Comparison of ENCODE assay signal across 7 mouse cellular contexts in the genomic region with DNA sequence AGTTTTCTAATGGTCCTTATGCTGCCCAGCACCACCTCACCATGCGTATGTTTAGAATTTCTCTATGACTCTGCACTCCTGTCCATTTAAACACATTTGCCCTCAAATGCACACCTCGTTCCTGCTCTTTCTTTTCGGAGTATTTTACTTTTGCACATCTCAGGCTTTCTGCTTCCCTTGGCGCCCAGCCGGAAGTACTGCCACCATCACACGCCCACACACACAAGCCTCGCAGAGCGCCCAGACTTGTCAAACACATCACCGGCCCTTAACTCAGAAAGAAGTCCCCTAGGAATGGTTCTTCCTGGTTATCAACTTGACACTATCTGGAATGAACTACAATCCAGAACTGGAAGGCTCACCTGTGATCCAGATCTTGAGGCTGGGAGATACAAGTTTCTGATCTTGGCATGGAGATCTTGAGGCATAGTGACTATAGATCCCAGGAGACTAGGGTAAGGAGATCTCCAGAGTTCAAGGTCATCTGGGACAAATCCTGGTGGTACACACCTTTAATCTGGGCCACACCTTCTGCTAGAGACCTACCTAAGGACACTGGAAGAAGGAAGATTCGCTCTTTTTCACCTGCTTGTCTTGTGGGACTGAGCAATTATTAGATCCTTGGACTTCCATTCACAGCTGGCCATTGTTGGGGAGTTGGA. TPM values are rescaled to one million over a fixed set of nuclear protein-coding genes. Genes with fewer than 3 reads are reported as not detected.
DNase-seq lines count a peak whose midpoint lies in the region; ATAC-seq and TF ChIP-seq lines count a peak whose summit lies in the region.

No protein-coding gene starts in this region.

- peak overlapping the region; percentile 72 for H3K4me2 ChIP-seq in lung, embryonic 14.5 days
- H3K4me2 ChIP-seq in forebrain, embryonic 12.5 days, result peak overlapping the region; percentile 60
- H3K4me2 ChIP-seq in liver, embryonic 12.5 days, result peak overlapping the region; percentile 91
- peak overlapping the region; percentile 77 for H3K4me2 ChIP-seq in stomach, embryonic 16.5 days (ENCODE audit: low read depth, low read length)

- 10% methylated on average over 10 of the region's 10 CpGs for WGBS in lung, embryonic 14.5 days
- 11% methylated on average over 10 of the region's 10 CpGs for WGBS in forebrain, embryonic 12.5 days
- WGBS in liver, embryonic 12.5 days (ENCODE audit: insufficient replicate concordance), result 7% methylated on average over 10 of the region's 10 CpGs
- 8% methylated on average over 10 of the region's 10 CpGs for WGBS in stomach, embryonic 16.5 days

- no peaks in the 10 kb centered on the region for H3K27me3 ChIP-seq in lung, embryonic 14.5 days (ENCODE audit: insufficient read depth, low read length)
- peaks cover 4% of the 10 kb centered on the region; the same call in 1 of the 2 replicates for H3K27me3 ChIP-seq in forebrain, embryonic 12.5 days
- no peaks in the 10 kb centered on the region for H3K27me3 ChIP-seq in liver, embryonic 12.5 days (replicated peaks)
- H3K27me3 ChIP-seq in stomach, embryonic 16.5 days (ENCODE audit: control insufficient read depth, insufficient read depth, low read length), result no peaks in the 10 kb centered on the region

- peak; percentile 38 for ATAC-seq in lung, embryonic 14.5 days (ENCODE audit: insufficient read depth)
- peak; percentile 20 for ATAC-seq in activated CD4-positive, CD25-positive, alpha-beta regulatory T cell, adult 4 months
- ATAC-seq in forebrain, embryonic 12.5 days (ENCODE audit: low FRiP score), result 0 out of 2 replicates have a peak, but pooled peaks have one; percentile 7
- ATAC-seq in liver, embryonic 12.5 days, result peak; percentile 19; the same call in 1 of the 2 replicates
- ATAC-seq in stomach, embryonic 16.5 days (ENCODE audit: insufficient read depth, low FRiP score), result peak; percentile 8; the same call in 1 of the 2 replicates

- no peak overlapping the region for H3K27ac ChIP-seq in lung, embryonic 14.5 days (ENCODE audit: low read depth)
- H3K27ac ChIP-seq in forebrain, embryonic 12.5 days, result no peak overlapping the region
- H3K27ac ChIP-seq in liver, embryonic 12.5 days, result peak overlapping the region; percentile 58
- H3K27ac ChIP-seq in stomach, embryonic 16.5 days (ENCODE audit: low read length), result peak overlapping the region; percentile 25; the same call in 1 of the 2 replicates

- peak overlapping the region; percentile 61 for H3K4me3 ChIP-seq in lung, embryonic 14.5 days (ENCODE audit: low read depth, low read length)
- H3K4me3 ChIP-seq in forebrain, embryonic 12.5 days (replicated peaks), result peak overlapping the region; percentile 67
- H3K4me3 ChIP-seq in liver, embryonic 12.5 days, result peak overlapping the region; percentile 75
- H3K4me3 ChIP-seq in stomach, embryonic 16.5 days (replicated peaks; ENCODE audit: low read length), result peak overlapping the region; percentile 77

- TF ChIP-seq CTCF in lung, embryonic 14.5 days (IDR thresholded peaks at IDR 0.05; ENCODE audit: low read depth), result no peak

- no peaks in the 10 kb centered on the region for H3K4me1 ChIP-seq in lung, embryonic 14.5 days (ENCODE audit: insufficient read depth)
- peaks cover 6% of the 10 kb centered on the region for H3K4me1 ChIP-seq in forebrain, embryonic 12.5 days
- H3K4me1 ChIP-seq in liver, embryonic 12.5 days, result peaks cover 32% of the 10 kb centered on the region
- H3K4me1 ChIP-seq in stomach, embryonic 16.5 days (ENCODE audit: control insufficient read depth, insufficient read depth, low read length), result peaks cover 6% of the 10 kb centered on the region; the same call in 1 of the 2 replicates

- no peaks in the 10 kb centered on the region for H3K9me3 ChIP-seq in lung, embryonic 14.5 days (ENCODE audit: low read depth, low read length)
- H3K9me3 ChIP-seq in forebrain, embryonic 12.5 days, result no peaks in the 10 kb centered on the region
- no peaks in the 10 kb centered on the region for H3K9me3 ChIP-seq in liver, embryonic 12.5 days (replicated peaks)
- no peaks in the 10 kb centered on the region for H3K9me3 ChIP-seq in stomach, embryonic 16.5 days (replicated peaks; ENCODE audit: control insufficient read depth, low read length)

- no peaks in the 10 kb centered on the region for H3K36me3 ChIP-seq in lung, embryonic 14.5 days (ENCODE audit: insufficient read depth)
- H3K36me3 ChIP-seq in forebrain, embryonic 12.5 days (replicated peaks), result no peaks in the 10 kb centered on the region
- no peaks in the 10 kb centered on the region for H3K36me3 ChIP-seq in liver, embryonic 12.5 days
- no peaks in the 10 kb centered on the region for H3K36me3 ChIP-seq in stomach, embryonic 16.5 days (ENCODE audit: control insufficient read depth, insufficient read depth, low read length)

- H3K9ac ChIP-seq in lung, embryonic 14.5 days, result peak overlapping the region; percentile 29; the same call in 1 of the 2 replicates
- H3K9ac ChIP-seq in forebrain, embryonic 12.5 days, result no peak overlapping the region
- peak overlapping the region; percentile 60; the same call in 1 of the 2 replicates for H3K9ac ChIP-seq in liver, embryonic 12.5 days
- peak overlapping the region; percentile 57 for H3K9ac ChIP-seq in stomach, embryonic 16.5 days (ENCODE audit: low read length)

- DNase-seq in lung, embryonic 14.5 days, result peak; percentile 72
- DNase-seq in lung, postnatal 25 days (ENCODE audit: low spot score), result no peak
- no peak for DNase-seq in cerebellum, postnatal 14 days

RNA-seq across cellular contexts. Expression of gene Cfap126, which starts 10.4 kb away (rescaled TPM):
- 2.0 and 2.2 TPM in 2 replicates for polyA plus RNA-seq in lung, embryonic 14.5 days (2014; fragmentation: Nextera tagmentation; extraction: Ambion mirVana)
- 1 to 10 TPM; 2.1 to 2.4 TPM for polyA plus RNA-seq in activated CD4-positive, CD25-positive, alpha-beta regulatory T cell, adult 4 months (2017; shearing (Covaris generic))
- 3.9 and 5.2 TPM in 2 replicates for polyA plus RNA-seq in forebrain, embryonic 12.5 days (2016; fragmentation: Nextera tagmentation; extraction: Ambion mirVana)
- 2.1 and 2.3 TPM in 2 replicates for polyA plus RNA-seq in liver, embryonic 12.5 days (2016; fragmentation: Nextera tagmentation; extraction: Ambion mirVana)
- 2.1 and 3.1 TPM in 2 replicates for polyA plus RNA-seq in stomach, embryonic 16.5 days (2015; fragmentation: Nextera tagmentation; extraction: Ambion mirVana)

RNA-seq across cellular contexts. Expression of gene Fcgr3, which starts 38.6 kb away (rescaled TPM):
- polyA plus RNA-seq in lung, embryonic 14.5 days (2014; fragmentation: Nextera tagmentation; extraction: Ambion mirVana), result 10.8 and 14.3 TPM in 2 replicates
- polyA plus RNA-seq in activated CD4-positive, CD25-positive, alpha-beta regulatory T cell, adult 4 months (2017; shearing (Covaris generic)), result under 1 TPM in 1 of 2 experiments, not detected in 1; 0.45 TPM
- polyA plus RNA-seq in forebrain, embryonic 12.5 days (2016; fragmentation: Nextera tagmentation; extraction: Ambion mirVana), result 4.8 and 4.9 TPM in 2 replicates
- 16.1 and 17.0 TPM in 2 replicates for polyA plus RNA-seq in liver, embryonic 12.5 days (2016; fragmentation: Nextera tagmentation; extraction: Ambion mirVana)
- polyA plus RNA-seq in stomach, embryonic 16.5 days (2015; fragmentation: Nextera tagmentation; extraction: Ambion mirVana), result 17.7 and 20.2 TPM in 2 replicates

RNA-seq across cellular contexts. Expression of gene Sdhc, which starts 47.1 kb away (rescaled TPM):
- 281 and 304 TPM in 2 replicates for polyA plus RNA-seq in lung, embryonic 14.5 days (2014; fragmentation: Nextera tagmentation; extraction: Ambion mirVana)
- polyA plus RNA-seq in activated CD4-positive, CD25-positive, alpha-beta regulatory T cell, adult 4 months (2017; shearing (Covaris generic)), result 100 to 1,000 TPM; 102 to 131 TPM
- 218 and 236 TPM in 2 replicates for polyA plus RNA-seq in forebrain, embryonic 12.5 days (2016; fragmentation: Nextera tagmentation; extraction: Ambion mirVana)
- 140 and 155 TPM in 2 replicates for polyA plus RNA-seq in liver, embryonic 12.5 days (2016; fragmentation: Nextera tagmentation; extraction: Ambion mirVana)
- 282 and 298 TPM in 2 replicates for polyA plus RNA-seq in stomach, embryonic 16.5 days (2015; fragmentation: Nextera tagmentation; extraction: Ambion mirVana)

RNA-seq across cellular contexts. Expression of gene Mpz, which starts 47.2 kb away (rescaled TPM):
- polyA plus RNA-seq in lung, embryonic 14.5 days (2014; fragmentation: Nextera tagmentation; extraction: Ambion mirVana), result 0.24 and 0.49 TPM in 2 replicates
- not detected for polyA plus RNA-seq in activated CD4-positive, CD25-positive, alpha-beta regulatory T cell, adult 4 months (2017; shearing (Covaris generic))
- 0.54 and 1.0 TPM in 2 replicates for polyA plus RNA-seq in forebrain, embryonic 12.5 days (2016; fragmentation: Nextera tagmentation; extraction: Ambion mirVana)
- 0.10 and 0.18 TPM in 2 replicates for polyA plus RNA-seq in liver, embryonic 12.5 days (2016; fragmentation: Nextera tagmentation; extraction: Ambion mirVana)
- polyA plus RNA-seq in stomach, embryonic 16.5 days (2015; fragmentation: Nextera tagmentation; extraction: Ambion mirVana), result 2.4 and 2.9 TPM in 2 replicates

Comparison
In these comparisons a context has a peak if more than half of its experiments do, and no peak if none do; other contexts are left out.
1. H3K27ac ChIP-seq: peak in liver, embryonic 12.5 days (single experiment) and stomach, embryonic 16.5 days (single experiment); none in lung, embryonic 14.5 days (single experiment) and forebrain, embryonic 12.5 days (single experiment).
2. Peak in every context shown above with its lines, with median percentiles within 50 percentile points of each other: ATAC-seq, H3K4me2 ChIP-seq and H3K4me3 ChIP-seq.